Mouse (Mus musculus) heart, adult 8-10 months (tissue): ENCODE data around the gene Tead3. TPM values are rescaled to one million over a fixed set of nuclear protein-coding genes. Genes with fewer than 3 reads are reported as not detected.

Source experiments
- DNase-seq: peaks from one replicate; pipeline ENCODE4 v3.0.0; 2022; ENCODE audit warnings: low spot score
- total RNA-seq, 4 experiments: library from RNA; stranded (reverse); gene quantifications; 2 replicates each; pipeline ENCODE4 v1.2.4; 2022

The Tead3 gene
- total RNA-seq, 4 experiments from 2014 or later, result 8.4 to 15.6 (median 11.7) TPM

GRCm38 (mm10) chr17:28308297-28309195 is 42.1 kb downstream of the Tead3 start:
- peak; percentile 92 for DNase-seq

GRCm38 (mm10) chr17:28305172-28305571 is 45.4 kb downstream of the Tead3 start:
- DNase-seq, result no peak

GRCm38 (mm10) chr17:28300850-28301249 is 49.8 kb downstream of the Tead3 start:
- no peak for DNase-seq

GRCm38 (mm10) chr17:28300323-28300722 is 50.3 kb downstream of the Tead3 start:
- DNase-seq, result no peak

- DNase-seq, result no peak
Measured at GRCm38 (mm10) chr17:28299669-28300320, 50.8 kb downstream of the Tead3 start.

GRCm38 (mm10) chr17:28298888-28299287 is 51.7 kb downstream of the Tead3 start:
- DNase-seq, result no peak

- DNase-seq, result no peak
Measured at GRCm38 (mm10) chr17:28294449-28295333, 55.9 kb downstream of the Tead3 start.

GRCm38 (mm10) chr17:28293716-28294115 is 56.9 kb downstream of the Tead3 start:
- DNase-seq, result no peak

- no peak for DNase-seq
Measured at GRCm38 (mm10) chr17:28291346-28291745, 59.3 kb downstream of the Tead3 start.

- DNase-seq, result no peak
Measured at GRCm38 (mm10) chr17:28290671-28291070, 59.9 kb downstream of the Tead3 start.

- no peak for DNase-seq
Measured at GRCm38 (mm10) chr17:28290262-28290661, 60.4 kb downstream of the Tead3 start.

- no peak for DNase-seq
Measured at GRCm38 (mm10) chr17:28287980-28288379, 62.6 kb downstream of the Tead3 start.

GRCm38 (mm10) chr17:28287578-28287977 is 63.0 kb downstream of the Tead3 start:
- no peak for DNase-seq

GRCm38 (mm10) chr17:28286964-28287363 is 63.7 kb downstream of the Tead3 start:
- no peak for DNase-seq

GRCm38 (mm10) chr17:28286133-28286532 is 64.5 kb downstream of the Tead3 start:
- no peak for DNase-seq

- DNase-seq, result no peak
Measured at GRCm38 (mm10) chr17:28283199-28283598, 67.4 kb downstream of the Tead3 start.

GRCm38 (mm10) chr17:28281866-28282441 is 68.7 kb downstream of the Tead3 start:
- no peak for DNase-seq
